Mouse (Mus musculus): ENCODE results near the gene Adora3. TPM values are rescaled to one million over a fixed set of nuclear protein-coding genes. Genes with fewer than 3 reads are reported as not detected.
A peak's percentile ranks its signal among the peaks of the same experiment; 100 is the strongest.

Gene Adora3
- total and polyA plus RNA-seq, 2 experiments from 2014 or later: 0.16 to 0.18 TPM

- H3K9me3 ChIP-seq (ENCODE audit: low read length): no peaks in the 10 kb centered on the region
- H3K4me1 ChIP-seq (ENCODE audit: insufficient read depth, low read length): no peaks in the 10 kb centered on the region
- no peak overlapping the region for H3K4me3 ChIP-seq (ENCODE audit: low read length)
- H3K36me3 ChIP-seq (ENCODE audit: insufficient read depth, low read length): no peaks in the 10 kb centered on the region
- DNase-seq (ENCODE audit: low spot score): no peak
- no peak overlapping the region for H3K27ac ChIP-seq
- H3K27me3 ChIP-seq (ENCODE audit: insufficient read depth, low read length): no peaks in the 10 kb centered on the region
- no peak overlapping the region for H3K9ac ChIP-seq (replicated peaks; ENCODE audit: low read length)
- no peak overlapping the region for H3K4me2 ChIP-seq (ENCODE audit: low read depth, low read length)
- ATAC-seq: no peak
- no peak for TF ChIP-seq CTCF (IDR thresholded peaks at IDR 0.05; ENCODE audit: low read depth)
- 72% methylated on average over 5 of the region's 5 CpGs for WGBS
Measured at GRCm38 (mm10) chr3:105857513-105857912, 13.1 kb upstream of the Adora3 start.

- H3K36me3 ChIP-seq (ENCODE audit: insufficient read depth, low read length): no peaks in the 10 kb centered on the region
- H3K27ac ChIP-seq: no peak overlapping the region
- no peak for ATAC-seq
- no peak overlapping the region for H3K4me2 ChIP-seq (ENCODE audit: low read depth, low read length)
- no peaks in the 10 kb centered on the region for H3K4me1 ChIP-seq (ENCODE audit: insufficient read depth, low read length)
- WGBS: 49% methylated on average over 7 of the region's 7 CpGs
- H3K27me3 ChIP-seq (ENCODE audit: insufficient read depth, low read length): no peaks in the 10 kb centered on the region
- no peak overlapping the region for H3K4me3 ChIP-seq (ENCODE audit: low read length)
- no peak for DNase-seq (ENCODE audit: low spot score)
- H3K9ac ChIP-seq (replicated peaks; ENCODE audit: low read length): no peak overlapping the region
- no peak for TF ChIP-seq CTCF (IDR thresholded peaks at IDR 0.05; ENCODE audit: low read depth)
- no peaks in the 10 kb centered on the region for H3K9me3 ChIP-seq (ENCODE audit: low read length)
Measured at GRCm38 (mm10) chr3:105861747-105862366, 8.8 kb upstream of the Adora3 start.

- Histone ChIP-seq H3K27ac (no peak overlapping the region), H3K9me3 (ENCODE audit: low read length) (no peaks in the 10 kb centered on the region), H3K4me3 (ENCODE audit: low read length) (no peak overlapping the region), H3K36me3 (ENCODE audit: insufficient read depth, low read length) (no peaks in the 10 kb centered on the region), H3K4me1 (ENCODE audit: insufficient read depth, low read length) (no peaks in the 10 kb centered on the region), H3K4me2 (ENCODE audit: low read depth, low read length) (no peak overlapping the region), H3K27me3 (ENCODE audit: insufficient read depth, low read length) (no peaks in the 10 kb centered on the region), H3K9ac (replicated peaks; ENCODE audit: low read length) (no peak overlapping the region)
- TF ChIP-seq CTCF (IDR thresholded peaks at IDR 0.05; ENCODE audit: low read depth): no peak
- DNase-seq (ENCODE audit: low spot score) (no peak), ATAC-seq (no peak)
- 81% methylated on average over 1 of the region's 1 CpGs for WGBS
Measured at GRCm38 (mm10) chr3:105864123-105864522, 6.5 kb upstream of the Adora3 start.

GRCm38 (mm10) chr3:105865122-105865521, 5.5 kb upstream of the Adora3 start:
- ATAC-seq: peak; percentile 56; the same call in 1 of the 2 replicates
- no peak for TF ChIP-seq CTCF (IDR thresholded peaks at IDR 0.05; ENCODE audit: low read depth)
- WGBS: 52% methylated on average over 9 of the region's 9 CpGs
- no peak overlapping the region for H3K9ac ChIP-seq (replicated peaks; ENCODE audit: low read length)
- peak; percentile 55 for DNase-seq (ENCODE audit: low spot score)
- H3K9me3 ChIP-seq (ENCODE audit: low read length): no peaks in the 10 kb centered on the region
- no peak overlapping the region for H3K4me2 ChIP-seq (ENCODE audit: low read depth, low read length)
- no peaks in the 10 kb centered on the region for H3K36me3 ChIP-seq (ENCODE audit: insufficient read depth, low read length)
- no peaks in the 10 kb centered on the region for H3K27me3 ChIP-seq (ENCODE audit: insufficient read depth, low read length)
- no peaks in the 10 kb centered on the region for H3K4me1 ChIP-seq (ENCODE audit: insufficient read depth, low read length)
- no peak overlapping the region for H3K27ac ChIP-seq
- H3K4me3 ChIP-seq (ENCODE audit: low read length): no peak overlapping the region

DNA sequence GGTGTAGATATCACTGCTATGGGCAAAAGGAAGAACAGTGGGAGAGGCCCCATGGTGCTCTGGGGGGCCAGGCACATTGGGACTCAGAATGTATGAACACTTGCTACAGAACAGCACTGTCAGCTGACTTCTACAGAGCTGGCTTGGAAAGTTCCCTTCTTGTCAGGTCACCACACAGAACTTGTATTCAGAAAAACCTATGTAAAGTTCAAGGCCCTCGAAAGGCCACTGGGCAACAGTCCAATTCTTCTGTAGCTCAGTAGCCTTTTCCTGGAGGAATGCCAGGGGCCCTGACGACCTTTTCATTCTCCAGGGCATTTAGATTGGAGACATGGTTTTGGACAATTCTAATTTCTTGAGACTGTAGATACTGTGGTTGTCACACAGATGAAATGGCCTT, 2.5 kb upstream of the Adora3 start:
- H3K4me2 ChIP-seq (ENCODE audit: low read depth, low read length): no peak overlapping the region
- WGBS: 30% methylated on average over 2 of the region's 2 CpGs
- TF ChIP-seq CTCF (IDR thresholded peaks at IDR 0.05; ENCODE audit: low read depth): no peak
- no peak overlapping the region for H3K4me3 ChIP-seq (ENCODE audit: low read length)
- H3K27ac ChIP-seq: no peak overlapping the region
- no peaks in the 10 kb centered on the region for H3K9me3 ChIP-seq (ENCODE audit: low read length)
- no peaks in the 10 kb centered on the region for H3K27me3 ChIP-seq (ENCODE audit: insufficient read depth, low read length)
- H3K9ac ChIP-seq (replicated peaks; ENCODE audit: low read length): no peak overlapping the region
- peak; percentile 17 for DNase-seq (ENCODE audit: low spot score)
- no peak for ATAC-seq
- H3K4me1 ChIP-seq (ENCODE audit: insufficient read depth, low read length): no peaks in the 10 kb centered on the region
- H3K36me3 ChIP-seq (ENCODE audit: insufficient read depth, low read length): no peaks in the 10 kb centered on the region

GRCm38 (mm10) chr3:105872034-105872433, 1.4 kb downstream of the Adora3 start:
- DNase-seq (ENCODE audit: low spot score) (peak; percentile 14), ATAC-seq (no peak)
- WGBS: 27% methylated on average over 6 of the region's 6 CpGs
- Histone ChIP-seq H3K9ac (replicated peaks; ENCODE audit: low read length) (no peak overlapping the region), H3K4me1 (ENCODE audit: insufficient read depth, low read length) (no peaks in the 10 kb centered on the region), H3K9me3 (ENCODE audit: low read length) (no peaks in the 10 kb centered on the region), H3K4me2 (ENCODE audit: low read depth, low read length) (no peak overlapping the region), H3K36me3 (ENCODE audit: insufficient read depth, low read length) (no peaks in the 10 kb centered on the region), H3K27ac (no peak overlapping the region), H3K27me3 (ENCODE audit: insufficient read depth, low read length) (no peaks in the 10 kb centered on the region), H3K4me3 (ENCODE audit: low read length) (no peak overlapping the region)
- TF ChIP-seq CTCF (IDR thresholded peaks at IDR 0.05; ENCODE audit: low read depth): no peak

DNA sequence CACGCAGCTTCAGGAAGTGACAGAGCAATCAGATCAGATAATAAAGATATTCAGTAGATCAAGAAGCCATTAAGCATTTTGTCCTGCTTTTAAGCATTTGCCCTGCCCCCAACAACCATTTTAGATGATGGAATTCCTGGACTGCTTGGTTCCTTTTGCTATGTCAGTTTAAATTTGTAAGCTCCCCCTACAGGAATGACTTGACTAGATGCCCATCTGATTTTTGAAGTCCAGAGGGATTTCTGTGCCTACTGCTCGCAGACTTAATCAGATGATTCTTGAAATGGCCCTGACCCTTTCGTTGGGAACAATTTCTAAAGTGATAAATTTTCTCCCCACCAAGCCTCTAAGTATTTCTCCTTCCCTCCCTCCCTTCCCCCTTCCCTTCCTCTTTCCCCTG, 1.9 kb downstream of the Adora3 start:
- 48% methylated on average over 3 of the region's 3 CpGs for WGBS
- H3K27me3 ChIP-seq (ENCODE audit: insufficient read depth, low read length): no peaks in the 10 kb centered on the region
- ATAC-seq: no peak
- H3K27ac ChIP-seq: no peak overlapping the region
- H3K4me1 ChIP-seq (ENCODE audit: insufficient read depth, low read length): no peaks in the 10 kb centered on the region
- H3K9ac ChIP-seq (replicated peaks; ENCODE audit: low read length): no peak overlapping the region
- peak; percentile 28 for TF ChIP-seq CTCF (IDR thresholded peaks at IDR 0.05; ENCODE audit: low read depth)
- no peak overlapping the region for H3K4me2 ChIP-seq (ENCODE audit: low read depth, low read length)
- no peaks in the 10 kb centered on the region for H3K9me3 ChIP-seq (ENCODE audit: low read length)
- DNase-seq (ENCODE audit: low spot score): peak; percentile 40
- H3K4me3 ChIP-seq (ENCODE audit: low read length): no peak overlapping the region
- no peaks in the 10 kb centered on the region for H3K36me3 ChIP-seq (ENCODE audit: insufficient read depth, low read length)
